Mouse (Mus musculus) limb, embryonic 13.5 days (tissue): ENCODE data around the gene Scd1. TPM values are rescaled to one million over a fixed set of nuclear protein-coding genes. Genes with fewer than 3 reads are reported as not detected.

Source experiments
- polyA plus RNA-seq: library from polyadenylated mRNA; unstranded; fragments of >200 nt; fragmentation: Nextera tagmentation; extraction: Ambion mirVana; gene quantifications from 2 replicates; pipeline ENCODE4 v1.2.1, GENCODE M21; 2015

The Scd1 gene
- polyA plus RNA-seq, 1 experiment from 2014 or later = 8.0 TPM

Other genes starting within 250 kb of the Scd1 start
- not detected in 2 replicates for gene Pkd2l1, start 215.4 kb downstream of the Scd1 start, polyA plus RNA-seq
- gene Scd3, start 204.6 kb downstream of the Scd1 start, polyA plus RNA-seq = not detected in 2 replicates
- gene Scd2, start 114.2 kb downstream of the Scd1 start, polyA plus RNA-seq = 197 and 219 TPM in 2 replicates
- gene Scd4, start 74.8 kb downstream of the Scd1 start, polyA plus RNA-seq = 0.13 and 0.14 TPM in 2 replicates
- 0.05 and 0.29 TPM in 2 replicates for gene Wnt8b, start 85.6 kb upstream of the Scd1 start, polyA plus RNA-seq
- gene Sec31b, start 138.0 kb upstream of the Scd1 start, polyA plus RNA-seq = 0.34 and 0.41 TPM in 2 replicates
- not detected in 2 replicates for gene Gm20538, start 145.0 kb upstream of the Scd1 start, polyA plus RNA-seq
- gene Ndufb8, start 147.6 kb upstream of the Scd1 start, polyA plus RNA-seq = 497 and 524 TPM in 2 replicates
- 39.6 and 40.1 TPM in 2 replicates for gene Hif1an, start 155.0 kb upstream of the Scd1 start, polyA plus RNA-seq